Mouse (Mus musculus) forebrain, embryonic 14.5 days (tissue): ENCODE data around the gene Antxrl. TPM values are rescaled to one million over a fixed set of nuclear protein-coding genes. Genes with fewer than 3 reads are reported as not detected.

Source experiments
- ATAC-seq: fragments of 200-750 bp; cut with Nextera tagmentation; 2 replicates; pipeline ENCODE4 v1.8.0; 2017; ENCODE audit warnings: mild to moderate bottlenecking, moderate library complexity
- DNase-seq: peaks from one replicate; pipeline ENCODE4 v3.0.0-alpha.2; 2015; ENCODE audit warnings: low spot score
- H3K27ac ChIP-seq: fragments of 300-500 bp; sonication (generic); 2 replicates; pipeline ENCODE4 v1.5.1; 2014; ENCODE audit warnings: low read depth, mild to moderate bottlenecking, control low read depth, low read length, moderate library complexity
- H3K27me3 ChIP-seq: fragments of 300-500 bp; sonication (generic); replicated peaks from 2 replicates; pipeline ENCODE4 v1.6.1; 2014; ENCODE audit warnings: low read length, control low read depth, mixed read lengths; ENCODE audit not compliant: control insufficient read depth, insufficient read depth
- H3K36me3 ChIP-seq: fragments of 300-500 bp; sonication (generic); 2 replicates; pipeline ENCODE4 v1.6.1; 2014; ENCODE audit warnings: low read length, control low read depth; ENCODE audit not compliant: control insufficient read depth, insufficient read depth
- H3K4me1 ChIP-seq: fragments of 300-500 bp; sonication (generic); 2 replicates; pipeline ENCODE4 v1.6.1; 2014; ENCODE audit warnings: antibody characterized with exemption, low read length, control low read depth; ENCODE audit not compliant: control insufficient read depth, insufficient read depth
- H3K4me2 ChIP-seq: fragments of 300-500 bp; sonication (generic); 2 replicates; pipeline ENCODE4 v1.6.1; 2014; ENCODE audit warnings: mild to moderate bottlenecking, control low read depth, low read length
- H3K4me3 ChIP-seq: fragments of 300-500 bp; sonication (generic); 2 replicates; pipeline ENCODE4 v1.5.1; 2014; ENCODE audit warnings: low read depth, low read length, control low read depth
- H3K9ac ChIP-seq: fragments of 300-500 bp; sonication (generic); 2 replicates; pipeline ENCODE4 v1.6.1; 2014; ENCODE audit warnings: mild to moderate bottlenecking, low read length, control low read depth, moderate library complexity
- H3K9me3 ChIP-seq: fragments of 300-500 bp; sonication (generic); replicated peaks from 2 replicates; pipeline ENCODE4 v1.6.1; 2016; ENCODE audit warnings: low read length, control low read depth, mixed read lengths; ENCODE audit not compliant: control insufficient read depth
- WGBS: fragments of 180-500 bp; shearing (Covaris S2); extraction: QIAGEN DNeasy Blood & Tissue Kit; methylation state at CpG from one replicate; pipeline ENCODE4 v1.1.7; 2014; 5-methylcytosine and 5-hydroxymethylcytosine counted together
- polyA plus RNA-seq: library from polyadenylated mRNA; unstranded; fragments of >200 nt; fragmentation: Nextera tagmentation; extraction: Ambion mirVana; gene quantifications from 2 replicates; pipeline ENCODE4 v1.2.1, GENCODE M21; 2014

Antxrl gene
- polyA plus RNA-seq, 1 experiment from 2014 or later = not detected

DNA sequence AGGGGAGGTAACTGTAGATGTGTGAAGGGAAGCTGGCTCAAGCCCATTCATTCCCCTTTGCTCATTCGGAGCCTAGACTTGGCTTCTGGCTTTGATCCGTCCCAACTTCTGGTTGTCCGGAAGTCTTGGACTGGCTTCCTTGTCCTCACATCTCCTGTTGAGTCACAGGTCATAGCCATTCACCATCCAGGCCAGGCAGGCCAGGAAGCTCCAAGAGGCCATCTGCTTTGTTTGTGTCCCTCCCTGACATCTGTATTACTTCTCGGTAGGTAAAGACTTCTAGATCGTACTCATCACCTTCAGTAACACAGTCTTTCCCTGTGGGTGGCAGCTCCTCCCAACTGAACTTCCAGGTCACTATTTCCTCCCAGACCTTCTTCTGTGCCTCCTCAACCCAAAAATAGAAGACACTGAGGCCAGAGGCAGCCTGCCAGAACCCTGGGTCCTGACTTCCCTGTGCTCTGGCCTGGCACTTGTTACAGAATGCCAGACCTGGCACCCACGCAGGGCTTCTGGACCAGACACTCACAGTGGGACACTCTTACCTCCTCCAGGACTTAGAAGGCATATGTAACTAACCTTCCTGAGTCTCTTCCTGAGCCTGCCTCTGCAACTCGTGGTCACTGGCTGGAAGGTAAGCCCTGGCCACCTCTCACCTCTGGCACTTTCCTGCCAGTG is 66.7 kb downstream of the Antxrl start:
- no peak overlapping the region for H3K4me2 ChIP-seq
- no peaks in the 10 kb centered on the region for H3K9me3 ChIP-seq
- ATAC-seq = no peak
- H3K36me3 ChIP-seq = no peaks in the 10 kb centered on the region
- no peaks in the 10 kb centered on the region for H3K27me3 ChIP-seq
- H3K27ac ChIP-seq = no peak overlapping the region
- no peak for DNase-seq
- 87% methylated on average over 7 of the region's 7 CpGs for WGBS
- no peak overlapping the region for H3K4me3 ChIP-seq
- H3K9ac ChIP-seq = no peak overlapping the region
- H3K4me1 ChIP-seq = no peaks in the 10 kb centered on the region

DNA sequence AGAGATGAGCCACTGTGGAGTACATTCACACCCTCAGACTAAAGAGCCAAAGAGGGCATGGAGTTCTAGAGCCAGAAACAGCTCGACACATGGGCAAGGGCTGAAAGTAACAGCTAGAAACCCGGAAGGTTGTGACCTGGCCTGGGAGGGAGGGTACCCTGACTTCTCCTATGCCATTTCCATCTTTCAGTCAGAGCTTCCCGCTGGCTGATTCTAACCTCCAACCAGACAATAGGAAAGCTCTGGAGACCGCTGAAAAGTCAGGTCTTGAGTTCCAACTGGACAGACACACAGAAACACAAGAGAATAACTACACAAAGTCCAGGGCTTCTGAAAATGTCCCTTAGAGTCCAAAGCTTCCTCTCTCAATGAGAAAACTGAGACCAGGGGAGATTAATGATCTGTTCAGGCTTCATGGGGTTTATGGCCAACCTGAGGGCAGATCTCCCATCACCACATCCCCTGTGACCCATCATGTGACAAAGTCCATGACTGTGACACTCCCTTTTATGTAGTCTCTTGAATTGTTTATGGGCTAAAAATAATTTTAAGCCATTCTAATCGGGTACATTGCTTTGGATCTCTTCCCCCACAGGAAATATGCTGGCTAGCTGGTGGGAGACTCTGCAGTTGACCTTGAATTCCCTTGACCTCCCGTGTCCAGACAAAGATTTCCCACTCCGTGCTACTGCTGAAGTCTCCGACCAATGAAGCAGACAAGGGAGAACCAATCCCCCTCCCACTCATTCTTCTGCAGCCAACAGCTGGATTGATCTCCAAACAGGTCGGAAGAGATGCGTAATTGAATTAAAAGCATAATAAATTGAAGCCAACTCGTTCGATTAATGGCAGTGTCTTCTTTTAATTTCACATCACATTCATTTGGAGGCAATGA is 67.8 kb downstream of the Antxrl start:
- Histone ChIP-seq H3K4me3 (no peak overlapping the region), H3K4me2 (no peak overlapping the region), H3K4me1 (no peaks in the 10 kb centered on the region), H3K36me3 (no peaks in the 10 kb centered on the region), H3K9ac (no peak overlapping the region), H3K9me3 (no peaks in the 10 kb centered on the region), H3K27ac (no peak overlapping the region), H3K27me3 (no peaks in the 10 kb centered on the region)
- ATAC-seq = no peak
- WGBS = 84% methylated on average over 12 of the region's 12 CpGs
- DNase-seq = no peak

DNA sequence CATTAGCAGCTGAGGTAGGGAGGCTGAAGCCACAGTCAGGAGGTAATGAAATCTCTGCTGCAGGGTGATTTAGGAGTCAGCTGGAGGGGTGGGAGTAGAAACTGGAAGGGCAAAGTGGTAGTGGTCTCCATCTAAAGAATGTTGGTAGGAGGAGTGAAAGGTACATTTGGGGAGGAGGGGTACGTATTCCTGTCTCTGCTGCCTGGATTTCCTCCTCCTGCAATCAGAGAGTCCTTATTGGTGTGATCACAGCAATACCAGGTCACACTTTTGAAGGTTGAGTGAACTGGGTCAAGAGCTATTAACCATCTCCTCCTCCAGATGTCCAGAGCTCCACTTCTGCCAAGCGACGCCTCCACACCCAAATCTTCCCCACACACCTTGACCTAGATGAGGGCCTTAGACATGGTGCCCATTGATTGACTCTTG is 68.4 kb downstream of the Antxrl start:
- Histone ChIP-seq H3K27me3 (no peaks in the 10 kb centered on the region), H3K27ac (no peak overlapping the region), H3K4me2 (no peak overlapping the region), H3K4me1 (no peaks in the 10 kb centered on the region), H3K36me3 (no peaks in the 10 kb centered on the region), H3K9ac (no peak overlapping the region), H3K9me3 (no peaks in the 10 kb centered on the region), H3K4me3 (no peak overlapping the region)
- ATAC-seq (no peak), DNase-seq (no peak)
- 96% methylated on average over 3 of the region's 3 CpGs for WGBS

DNA sequence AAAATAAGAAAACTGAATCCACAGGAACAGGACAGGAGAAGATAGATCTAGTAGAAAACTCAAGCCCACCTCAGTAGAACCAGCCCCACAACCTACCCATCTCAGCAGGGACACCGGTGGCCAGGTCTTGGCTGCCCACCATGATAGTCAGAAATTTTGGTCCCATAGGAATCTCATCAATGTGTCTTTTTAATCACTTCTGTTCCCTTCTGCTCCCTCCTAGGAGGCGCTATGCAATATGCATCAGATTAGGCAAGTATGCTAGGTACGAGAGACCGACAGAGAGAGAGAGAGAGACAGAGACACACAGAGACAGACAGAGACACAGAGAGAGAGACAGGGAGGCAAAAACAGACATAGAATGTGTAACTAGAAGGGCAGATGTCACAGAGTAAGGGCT is 69.2 kb downstream of the Antxrl start:
- Histone ChIP-seq H3K27me3 (no peaks in the 10 kb centered on the region), H3K27ac (no peak overlapping the region), H3K9ac (no peak overlapping the region), H3K36me3 (no peaks in the 10 kb centered on the region), H3K4me2 (no peak overlapping the region), H3K4me1 (no peaks in the 10 kb centered on the region), H3K9me3 (no peaks in the 10 kb centered on the region), H3K4me3 (no peak overlapping the region)
- DNase-seq (no peak), ATAC-seq (no peak)
- WGBS = 90% methylated on average over 4 of the region's 4 CpGs

Other genes with a start within 250 kb of the Antxrl start
- gene Gdf10, start 129.1 kb upstream of the Antxrl start, polyA plus RNA-seq = 2.6 and 3.2 TPM in 2 replicates
- gene Gdf2, start 111.7 kb upstream of the Antxrl start, polyA plus RNA-seq = not detected in 2 replicates
- not detected in 2 replicates for gene Rbp3, start 98.7 kb upstream of the Antxrl start, polyA plus RNA-seq
- 0.09 and 0.15 TPM in 2 replicates for gene Zfp488, start 73.9 kb upstream of the Antxrl start, polyA plus RNA-seq
- gene Gm30083, start 37.5 kb upstream of the Antxrl start, polyA plus RNA-seq = not detected in 2 replicates
- gene Gm5460, start 35.9 kb upstream of the Antxrl start, polyA plus RNA-seq = not detected in 2 replicates
- gene Anxa8, start 33.3 kb downstream of the Antxrl start, polyA plus RNA-seq = not detected in 2 replicates
- not detected in 2 replicates for gene A630023A22Rik, start 50.0 kb downstream of the Antxrl start, polyA plus RNA-seq
- gene Npy4r, start 99.8 kb downstream of the Antxrl start, polyA plus RNA-seq = 0.05 and 0.07 TPM in 2 replicates
- gene Gprin2, start 148.9 kb downstream of the Antxrl start, polyA plus RNA-seq = 2.6 TPM in 2 replicates
- gene Syt15, start 166.9 kb downstream of the Antxrl start, polyA plus RNA-seq = 0.14 and 0.16 TPM in 2 replicates